Mouse (Mus musculus): ENCODE data around the gene Cnih1. TPM values are rescaled to one million over a fixed set of nuclear protein-coding genes. Genes with fewer than 3 reads are reported as not detected.
"Not testable (repeated sequence)": the region's sequence is repeated elsewhere in the genome, so short reads cannot be mapped to it uniquely, and the experiment has no call there.

The Cnih1 gene
- polyA plus RNA-seq, 1 experiment = 71.4 TPM

DNA sequence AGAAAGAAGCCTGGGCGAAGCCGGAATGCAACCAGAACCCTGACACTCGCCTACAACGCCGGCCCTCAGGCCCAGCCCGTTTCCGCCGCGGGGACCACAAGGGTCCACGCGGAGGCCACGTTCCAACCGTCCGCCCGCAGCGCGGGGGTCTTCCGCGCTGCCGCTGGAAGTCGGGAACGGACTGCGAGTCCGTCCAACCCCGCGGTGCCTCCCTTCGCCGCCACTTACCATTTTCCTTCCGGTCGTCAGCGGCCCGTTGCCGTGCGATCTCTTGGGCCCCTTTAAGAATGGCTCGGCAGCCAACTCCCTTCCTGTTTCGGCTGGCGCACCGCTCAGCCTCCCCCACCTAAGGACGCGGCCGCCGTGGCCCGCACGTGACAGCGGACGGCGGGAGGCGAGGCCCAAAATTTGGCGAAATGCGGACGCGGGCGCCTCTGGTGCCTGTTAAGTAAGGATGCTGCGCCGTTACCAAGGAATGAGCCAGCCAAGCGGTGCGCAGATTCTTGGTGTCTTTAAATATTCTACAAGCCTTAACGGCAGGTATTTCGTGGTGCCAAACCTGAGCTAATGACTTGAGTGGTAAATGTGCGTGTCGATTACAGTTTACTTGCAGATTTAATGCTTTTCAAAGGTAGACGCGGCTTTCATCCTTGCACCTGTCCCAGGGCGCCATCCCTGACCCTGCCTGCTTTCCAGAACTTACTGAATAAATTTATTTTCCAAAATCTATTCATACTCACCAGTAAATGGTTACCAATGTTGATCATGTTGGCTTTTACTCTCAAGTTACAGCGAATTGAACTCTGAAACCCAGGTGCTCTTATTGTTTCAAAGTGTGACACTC, 33.9 kb upstream of the Cnih1 start, which contains the start of gene Gmfb:
Gene Gmfb, minus strand, starts transcription at position 370 of the 844 bp plus-strand sequence.
- H3K27me3 ChIP-seq (replicated peaks; ENCODE audit: control insufficient read depth, insufficient read depth, low read length) = no peaks in the 10 kb centered on the region
- TF ChIP-seq POLR2A (IDR thresholded peaks at IDR 0.05; ENCODE audit: low read depth, low read length) (peak; percentile 43), CTCF (conservative IDR thresholded peaks at IDR 0.05; ENCODE audit: insufficient read depth, insufficient read length, low read depth, low read length) (0 out of 2 replicates have a peak, but pooled peaks have one; percentile 7)
- H3K36me3 ChIP-seq (ENCODE audit: control insufficient read depth, insufficient read depth, low read length) = no peaks in the 10 kb centered on the region
- H3K4me1 ChIP-seq (ENCODE audit: control insufficient read depth, insufficient read depth, low read length) = peaks cover 9% of the 10 kb centered on the region
- peak; percentile 98 for DNase-seq
- H3K4me3 ChIP-seq (ENCODE audit: insufficient read depth, low read depth, low read length) = peak within 1 kb of the TSS; percentile 72
- H3K27ac ChIP-seq (ENCODE audit: insufficient read depth, low read depth, low read length) = peak within 1 kb of the TSS; percentile 86
- under 1% methylated on average over 65 of the region's 65 CpGs for WGBS

DNA sequence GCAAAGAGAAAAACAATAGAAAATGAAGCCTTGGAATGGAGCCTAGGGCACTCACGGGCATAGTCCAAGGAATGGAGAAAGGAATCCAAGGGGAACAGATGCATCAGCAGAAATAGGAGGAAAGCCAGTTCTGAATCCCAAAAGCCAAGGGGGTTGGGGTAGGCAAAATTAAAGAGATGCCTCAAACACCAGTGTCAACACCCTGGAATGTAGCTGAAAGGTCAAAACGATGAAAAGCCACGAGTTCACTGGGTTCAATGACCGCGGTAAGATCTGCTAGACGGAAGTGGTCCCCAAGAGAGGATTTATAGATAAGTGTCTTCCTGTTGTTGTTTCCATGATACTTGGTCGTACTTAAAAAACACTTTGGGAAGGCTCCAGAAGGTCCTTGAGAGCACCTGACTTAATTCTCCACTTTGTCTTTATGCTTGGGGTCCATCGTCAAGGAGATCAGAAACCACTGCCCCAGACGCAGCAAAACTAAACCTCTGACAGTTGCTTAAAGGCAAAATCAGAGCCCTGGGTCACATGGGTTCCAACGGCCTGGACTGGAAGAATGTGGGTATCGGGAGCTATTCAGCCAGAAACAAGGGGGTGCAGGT, 33.2 kb upstream of the Cnih1 start:
- under 1% methylated on average over 11 of the region's 11 CpGs for WGBS
- TF ChIP-seq POLR2A (IDR thresholded peaks at IDR 0.05; ENCODE audit: low read depth, low read length) (no peak), CTCF (conservative IDR thresholded peaks at IDR 0.05; ENCODE audit: insufficient read depth, insufficient read length, low read depth, low read length) (no peak)
- Histone ChIP-seq H3K27me3 (replicated peaks; ENCODE audit: control insufficient read depth, insufficient read depth, low read length) (no peaks in the 10 kb centered on the region), H3K4me1 (ENCODE audit: control insufficient read depth, insufficient read depth, low read length) (peaks cover 9% of the 10 kb centered on the region), H3K27ac (ENCODE audit: insufficient read depth, low read depth, low read length) (peak overlapping the region; percentile 86), H3K4me3 (ENCODE audit: insufficient read depth, low read depth, low read length) (peak overlapping the region; percentile 72), H3K36me3 (ENCODE audit: control insufficient read depth, insufficient read depth, low read length) (no peaks in the 10 kb centered on the region)
- peak; percentile 86 for DNase-seq

DNA sequence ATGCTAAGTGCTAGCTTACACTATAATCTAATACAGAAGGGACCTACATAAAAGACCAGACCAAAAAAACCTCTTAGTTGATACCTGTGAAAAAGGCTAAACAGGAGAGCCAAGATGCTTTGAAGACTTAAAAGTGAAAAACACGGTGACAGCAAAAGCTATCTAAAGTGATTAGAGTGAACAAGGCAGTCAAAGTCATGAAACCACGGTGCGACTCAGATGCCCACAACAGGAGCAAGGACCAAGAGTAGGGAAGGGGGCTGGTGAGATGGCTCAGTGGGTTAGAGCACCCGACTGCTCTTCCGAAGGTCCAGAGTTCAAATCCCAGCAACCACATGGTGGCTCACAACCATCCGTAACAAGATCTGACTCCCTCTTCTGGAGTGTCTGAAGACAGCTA, 31.8 kb upstream of the Cnih1 start:
- not testable (repeated sequence) for H3K27me3 ChIP-seq (replicated peaks; ENCODE audit: control insufficient read depth, insufficient read depth, low read length); H3K4me3 ChIP-seq (ENCODE audit: insufficient read depth, low read depth, low read length); H3K36me3 ChIP-seq (ENCODE audit: control insufficient read depth, insufficient read depth, low read length); H3K27ac ChIP-seq (ENCODE audit: insufficient read depth, low read depth, low read length); H3K4me1 ChIP-seq (ENCODE audit: control insufficient read depth, insufficient read depth, low read length); DNase-seq
- 72% methylated on average over 5 of the region's 6 CpGs for WGBS

DNA sequence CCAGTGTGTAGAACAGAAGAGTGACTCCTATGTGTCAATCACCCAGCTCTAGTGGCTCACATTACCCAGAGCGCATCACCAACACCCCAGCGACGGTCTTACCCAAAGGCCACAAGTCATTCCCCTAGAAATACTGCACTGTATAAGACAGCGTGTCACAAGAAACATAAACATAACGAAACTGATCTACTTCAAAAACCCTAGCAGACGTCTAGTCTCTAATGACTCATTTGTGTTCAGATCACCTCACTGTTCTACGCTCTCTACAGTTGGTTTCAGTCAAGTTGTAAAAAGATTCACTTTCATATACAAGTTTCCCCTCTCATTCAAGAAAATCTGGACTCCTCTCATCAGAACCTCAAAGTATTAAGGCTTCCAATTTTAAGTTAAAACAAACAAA, 30.5 kb upstream of the Cnih1 start:
- TF ChIP-seq POLR2A (IDR thresholded peaks at IDR 0.05; ENCODE audit: low read depth, low read length) (no peak), CTCF (conservative IDR thresholded peaks at IDR 0.05; ENCODE audit: insufficient read depth, insufficient read length, low read depth, low read length) (no peak)
- peaks cover 2% of the 10 kb centered on the region for H3K36me3 ChIP-seq (ENCODE audit: control insufficient read depth, insufficient read depth, low read length)
- H3K4me1 ChIP-seq (ENCODE audit: control insufficient read depth, insufficient read depth, low read length) = peaks cover 9% of the 10 kb centered on the region
- no peaks in the 10 kb centered on the region for H3K27me3 ChIP-seq (replicated peaks; ENCODE audit: control insufficient read depth, insufficient read depth, low read length)
- no peak overlapping the region for H3K4me3 ChIP-seq (ENCODE audit: insufficient read depth, low read depth, low read length)
- H3K27ac ChIP-seq (ENCODE audit: insufficient read depth, low read depth, low read length) = no peak overlapping the region
- 81% methylated on average over 7 of the region's 7 CpGs for WGBS
- no peak for DNase-seq

DNA sequence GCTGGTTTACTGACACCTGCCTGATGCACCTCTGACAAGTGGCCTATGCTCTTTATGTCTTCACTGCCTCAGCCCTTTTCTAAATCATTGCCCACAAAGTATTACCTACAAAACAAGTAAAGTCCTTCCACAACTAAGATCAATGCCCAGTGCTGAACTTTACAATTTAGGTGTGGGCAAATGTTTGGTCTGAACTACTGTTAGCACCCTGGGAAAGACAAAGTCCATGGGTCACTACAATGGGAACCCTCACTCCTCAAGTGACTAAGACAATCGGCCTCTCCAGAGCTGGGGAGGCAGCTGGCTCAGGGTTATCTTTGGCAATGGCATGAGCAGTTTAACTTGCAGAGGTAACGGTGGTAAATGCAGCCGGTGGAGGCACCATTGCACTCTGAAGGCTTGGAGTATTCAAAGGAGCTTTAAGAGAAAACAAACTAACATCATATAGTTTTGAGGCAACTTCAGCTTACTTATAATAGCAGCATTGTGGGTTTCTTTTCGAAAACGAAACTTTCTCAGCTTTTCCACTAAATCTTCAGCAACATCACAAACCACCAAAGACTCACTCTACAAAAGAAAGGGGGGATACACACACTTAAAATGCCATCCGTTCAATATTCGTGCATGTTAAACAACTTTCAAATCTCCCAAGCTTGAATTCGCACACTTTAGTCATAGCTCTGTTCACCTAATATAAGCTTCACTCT, 28.9 kb upstream of the Cnih1 start:
- Histone ChIP-seq H3K4me1 (ENCODE audit: control insufficient read depth, insufficient read depth, low read length) (peaks cover 9% of the 10 kb centered on the region), H3K27ac (ENCODE audit: insufficient read depth, low read depth, low read length) (no peak overlapping the region), H3K36me3 (ENCODE audit: control insufficient read depth, insufficient read depth, low read length) (peaks cover 4% of the 10 kb centered on the region), H3K27me3 (replicated peaks; ENCODE audit: control insufficient read depth, insufficient read depth, low read length) (no peaks in the 10 kb centered on the region), H3K4me3 (ENCODE audit: insufficient read depth, low read depth, low read length) (no peak overlapping the region)
- TF ChIP-seq POLR2A (IDR thresholded peaks at IDR 0.05; ENCODE audit: low read depth, low read length) (no peak), CTCF (conservative IDR thresholded peaks at IDR 0.05; ENCODE audit: insufficient read depth, insufficient read length, low read depth, low read length) (no peak)
- peak; percentile 27 for DNase-seq
- WGBS = 79% methylated on average over 8 of the region's 8 CpGs

DNA sequence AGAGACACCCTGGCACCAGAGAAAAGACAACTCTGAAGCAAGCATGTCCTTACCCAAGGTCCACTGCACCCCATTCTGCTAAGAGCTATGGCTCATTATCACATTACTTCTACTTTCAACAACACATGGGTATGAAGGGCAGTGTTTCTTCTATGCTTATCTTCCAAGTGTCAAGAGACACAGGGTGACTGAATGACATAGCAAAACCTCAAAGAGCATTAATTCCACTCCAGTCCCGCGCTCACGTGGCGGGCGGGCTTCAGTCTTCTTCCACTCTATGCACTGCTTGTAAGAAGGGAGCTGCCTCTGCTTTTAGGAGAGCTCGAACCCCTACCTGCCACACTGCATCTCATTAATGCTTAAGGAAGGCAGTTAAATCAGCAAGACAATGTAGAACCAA, 27.4 kb upstream of the Cnih1 start:
- WGBS = 89% methylated on average over 6 of the region's 6 CpGs
- Histone ChIP-seq H3K36me3 (ENCODE audit: control insufficient read depth, insufficient read depth, low read length) (peaks cover 10% of the 10 kb centered on the region), H3K27me3 (replicated peaks; ENCODE audit: control insufficient read depth, insufficient read depth, low read length) (no peaks in the 10 kb centered on the region)

DNA sequence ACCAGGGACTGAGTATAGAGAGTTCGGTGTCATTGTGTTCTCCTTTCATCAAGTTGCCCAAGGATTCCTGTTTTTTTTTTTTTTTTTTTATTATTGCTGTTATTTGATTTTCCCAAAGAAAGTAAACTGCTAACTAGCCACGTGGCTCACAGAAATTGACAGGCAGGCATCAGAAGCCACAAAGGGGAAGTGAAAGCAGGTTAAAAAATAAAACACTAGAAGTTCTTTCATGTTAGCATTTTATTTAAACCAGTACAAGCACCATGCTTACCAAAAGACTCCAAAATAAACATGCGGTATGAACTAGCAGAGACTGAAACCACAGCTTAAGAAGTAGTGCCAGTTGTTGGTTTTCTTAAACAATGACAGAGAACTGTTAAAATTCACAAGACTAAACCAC, 19.7 kb upstream of the Cnih1 start:
- no peaks in the 10 kb centered on the region for H3K4me1 ChIP-seq (ENCODE audit: control insufficient read depth, insufficient read depth, low read length)
- H3K27ac ChIP-seq (ENCODE audit: insufficient read depth, low read depth, low read length) = no peak overlapping the region
- H3K4me3 ChIP-seq (ENCODE audit: insufficient read depth, low read depth, low read length) = no peak overlapping the region
- H3K27me3 ChIP-seq (replicated peaks; ENCODE audit: control insufficient read depth, insufficient read depth, low read length) = no peaks in the 10 kb centered on the region
- 79% methylated on average over 3 of the region's 3 CpGs for WGBS
- TF ChIP-seq POLR2A (IDR thresholded peaks at IDR 0.05; ENCODE audit: low read depth, low read length) (no peak), CTCF (conservative IDR thresholded peaks at IDR 0.05; ENCODE audit: insufficient read depth, insufficient read length, low read depth, low read length) (no peak)
- H3K36me3 ChIP-seq (ENCODE audit: control insufficient read depth, insufficient read depth, low read length) = peaks cover 8% of the 10 kb centered on the region
- DNase-seq = no peak

More for the DNA sequence above, 27.4 kb upstream of the Cnih1 start:
- H3K4me3 ChIP-seq (ENCODE audit: insufficient read depth, low read depth, low read length) = no peak overlapping the region
- TF ChIP-seq CTCF (conservative IDR thresholded peaks at IDR 0.05; ENCODE audit: insufficient read depth, insufficient read length, low read depth, low read length) (no peak), POLR2A (IDR thresholded peaks at IDR 0.05; ENCODE audit: low read depth, low read length) (no peak)
- no peak for DNase-seq
- peaks cover 9% of the 10 kb centered on the region for H3K4me1 ChIP-seq (ENCODE audit: control insufficient read depth, insufficient read depth, low read length)
- no peak overlapping the region for H3K27ac ChIP-seq (ENCODE audit: insufficient read depth, low read depth, low read length)
